Mouse (Mus musculus) C2C12 (cell line): ENCODE measurements around the gene Ahdc1. TPM values are rescaled to one million over a fixed set of nuclear protein-coding genes. Genes with fewer than 3 reads are reported as not detected.

Experiments used
- H3K27me3 ChIP-seq: one replicate; pipeline ENCODE4 v1.6.1; 2011; ENCODE audit not compliant: control insufficient read depth, insufficient read depth, insufficient read length
- H3K36me3 ChIP-seq: one replicate; pipeline ENCODE4 v1.6.1; 2011; ENCODE audit not compliant: control insufficient read depth, insufficient read depth
- H3K4me3 ChIP-seq: one replicate; pipeline ENCODE4 v1.5.1; 2011; ENCODE audit warnings: mild to moderate bottlenecking, control low read depth; ENCODE audit not compliant: poor library complexity, insufficient read depth, severe bottlenecking
- H3K79me2 ChIP-seq: one replicate; pipeline ENCODE4 v1.6.1; 2011; ENCODE audit not compliant: control insufficient read depth, insufficient read depth
- H3K79me3 ChIP-seq: one replicate; pipeline ENCODE4 v1.6.1; 2011; ENCODE audit warnings: low read depth, control low read depth
- H3ac ChIP-seq: one replicate; pipeline ENCODE3; 2011; ENCODE audit warnings: low read depth; ENCODE audit not compliant: control insufficient read depth, insufficient read length
- CEBPB ChIP-seq: IDR thresholded peaks from one replicate; pipeline ENCODE4 v1.6.1; 2011; ENCODE audit warnings: low read depth, mild to moderate bottlenecking, control low read depth, moderate library complexity
- CTCF ChIP-seq: IDR thresholded peaks from one replicate; pipeline ENCODE4 v1.5.1; 2011; ENCODE audit not compliant: control insufficient read depth, insufficient read depth, insufficient read length
- FOSL1 ChIP-seq: IDR thresholded peaks from one replicate; pipeline ENCODE4 v1.8.0; 2011; ENCODE audit warnings: mild to moderate bottlenecking, low read length; ENCODE audit not compliant: poor library complexity, insufficient read depth, severe bottlenecking
- MAX ChIP-seq: IDR thresholded peaks from one replicate; pipeline ENCODE4 v1.6.1; 2011; ENCODE audit warnings: mild to moderate bottlenecking, control low read depth
- MYOD1 ChIP-seq: IDR thresholded peaks from one replicate; pipeline ENCODE4 v1.6.1; 2011; ENCODE audit warnings: low read depth; ENCODE audit not compliant: control insufficient read depth, insufficient read length
- MYOG ChIP-seq: IDR thresholded peaks from one replicate; pipeline ENCODE4 v1.6.1; 2011; ENCODE audit not compliant: control insufficient read depth, insufficient read length; ENCODE audit errors: extremely low read depth
- USF1 ChIP-seq: IDR thresholded peaks from one replicate; pipeline ENCODE4 v1.6.1; 2011; ENCODE audit warnings: low read depth, mild to moderate bottlenecking, control low read depth, moderate library complexity
- polyA plus RNA-seq: library from polyadenylated mRNA; unstranded; fragments of >200 nt; fragmentation: generic; extraction: Trizol; gene quantifications from one replicate; pipeline ENCODE4 v1.2.1, GENCODE M21; 2012; ENCODE audit warnings: missing spikeins

Gene Ahdc1
- polyA plus RNA-seq, 1 experiment: 27.9 TPM

DNA sequence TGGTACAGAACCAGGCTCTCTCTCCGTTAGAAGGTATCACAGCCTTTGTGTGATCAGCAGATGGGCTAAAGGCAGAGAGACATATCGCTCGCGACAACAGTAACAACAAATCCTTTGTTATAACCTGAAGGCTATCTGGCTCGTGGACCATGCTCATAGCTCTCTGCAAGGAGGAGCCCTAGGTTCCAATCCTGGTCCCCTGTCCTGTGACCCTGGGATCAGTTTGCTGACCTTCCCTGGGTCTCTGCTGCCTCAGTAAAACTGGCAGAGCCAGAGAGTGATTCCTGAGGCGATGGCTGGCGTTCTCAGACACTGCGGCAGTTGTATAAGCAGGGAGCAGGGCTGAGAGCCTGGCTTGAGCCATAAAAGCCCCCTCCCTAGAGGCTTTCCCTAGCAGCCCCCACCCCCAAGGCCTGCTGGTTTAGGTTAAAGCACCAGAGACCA is 79.2 kb downstream of the Ahdc1 start:
- TF ChIP-seq MYOG: no peak
- no peak for TF ChIP-seq CTCF
- TF ChIP-seq MAX: no peak
- no peak for TF ChIP-seq MYOD1
- TF ChIP-seq FOSL1: no peak
- no peak for TF ChIP-seq CEBPB
- TF ChIP-seq USF1: no peak
- H3K4me3 ChIP-seq: no peak overlapping the region
- H3ac ChIP-seq: no peak overlapping the region
- H3K79me2 ChIP-seq: no peaks in the 10 kb centered on the region
- no peaks in the 10 kb centered on the region for H3K27me3 ChIP-seq
- H3K79me3 ChIP-seq: no peaks in the 10 kb centered on the region
- no peaks in the 10 kb centered on the region for H3K36me3 ChIP-seq

DNA sequence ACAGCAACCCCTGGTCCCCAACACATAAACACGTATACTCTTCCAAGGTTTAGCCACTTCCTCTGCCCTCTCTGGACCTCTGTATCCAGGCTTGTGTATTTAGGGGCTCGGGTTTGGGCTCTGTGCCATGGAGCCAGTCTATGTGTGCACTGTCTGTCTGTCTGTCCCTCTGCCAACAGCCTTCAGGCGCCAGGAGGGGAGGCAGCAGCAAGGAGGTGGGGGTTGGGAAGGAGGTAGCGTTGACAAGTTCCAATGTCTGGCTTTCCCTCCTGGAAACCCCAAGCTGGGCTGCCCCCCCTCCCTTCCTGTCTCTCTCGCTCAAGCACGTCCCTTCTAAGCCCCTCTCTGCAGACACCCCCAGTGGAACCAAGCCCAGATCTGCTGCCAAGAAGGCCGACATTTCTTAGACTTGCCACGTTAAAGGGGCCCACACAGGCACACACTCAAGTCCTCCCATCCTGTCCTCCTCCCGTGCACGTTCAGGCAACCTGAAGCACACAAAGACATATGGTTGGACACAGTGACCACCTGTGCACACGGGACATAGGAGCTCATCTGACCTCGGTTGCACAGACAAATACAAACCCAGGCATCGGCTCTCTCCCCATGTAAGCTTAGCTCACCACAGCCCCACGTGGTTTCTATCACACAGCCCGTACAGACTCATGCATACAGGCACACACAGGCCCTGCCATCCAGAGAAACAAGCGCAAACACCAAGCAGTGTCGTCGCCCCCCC is 79.8 kb downstream of the Ahdc1 start:
- no peak for TF ChIP-seq USF1
- TF ChIP-seq MAX: no peak
- TF ChIP-seq FOSL1: no peak
- no peak for TF ChIP-seq MYOD1
- TF ChIP-seq CTCF: no peak
- TF ChIP-seq MYOG: no peak
- TF ChIP-seq CEBPB: no peak
- Histone ChIP-seq H3K4me3 (no peak overlapping the region), H3K79me3 (no peaks in the 10 kb centered on the region), H3K27me3 (no peaks in the 10 kb centered on the region), H3K36me3 (no peaks in the 10 kb centered on the region), H3K79me2 (no peaks in the 10 kb centered on the region), H3ac (no peak overlapping the region)

DNA sequence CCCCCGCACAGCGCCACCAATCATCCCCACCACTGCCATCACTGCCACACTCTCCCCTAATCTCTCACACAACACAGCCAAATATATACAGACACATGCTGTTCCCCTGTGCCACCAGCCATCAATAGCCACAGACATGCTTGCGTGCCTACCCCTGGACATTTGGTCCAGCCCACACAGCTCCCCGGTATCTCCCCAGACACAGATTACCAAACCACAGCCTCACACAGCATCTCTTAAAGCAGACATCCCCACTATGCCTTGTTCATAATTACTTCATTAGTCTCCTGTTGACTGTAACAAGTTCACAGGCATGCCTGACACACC is 80.4 kb downstream of the Ahdc1 start:
- Histone ChIP-seq H3K36me3 (no peaks in the 10 kb centered on the region), H3K79me3 (no peaks in the 10 kb centered on the region), H3ac (no peak overlapping the region), H3K79me2 (no peaks in the 10 kb centered on the region), H3K27me3 (no peaks in the 10 kb centered on the region), H3K4me3 (no peak overlapping the region)
- TF ChIP-seq CTCF (no peak), CEBPB (no peak), MYOG (no peak), FOSL1 (no peak)

DNA sequence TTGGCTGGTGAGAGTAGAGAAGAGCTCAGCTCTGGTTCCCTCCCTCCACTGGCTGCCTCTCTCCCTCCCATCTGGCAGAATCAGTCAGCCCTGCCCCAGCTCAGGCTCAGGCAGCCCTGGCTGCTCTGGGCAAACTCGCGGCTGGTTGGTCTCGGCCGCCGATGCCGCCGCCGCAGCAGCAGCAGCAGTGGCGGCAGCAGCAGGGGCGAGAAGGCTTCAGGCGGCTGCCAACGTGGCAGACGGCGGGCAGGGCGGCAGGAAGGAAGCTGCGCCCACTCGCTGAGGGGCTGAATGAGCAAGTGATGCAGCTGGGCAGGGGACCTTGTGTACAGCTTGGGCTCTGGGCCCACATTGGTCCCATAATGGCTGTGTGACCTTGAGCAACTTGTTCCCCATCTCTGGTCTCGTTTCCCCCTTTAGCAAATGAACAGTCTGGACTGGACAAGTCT is 81.4 kb downstream of the Ahdc1 start:
- H3K36me3 ChIP-seq: no peaks in the 10 kb centered on the region
- no peaks in the 10 kb centered on the region for H3K79me3 ChIP-seq
- H3K4me3 ChIP-seq: no peak overlapping the region
- TF ChIP-seq CTCF: no peak
- TF ChIP-seq MAX: no peak
- TF ChIP-seq MYOG: no peak
- TF ChIP-seq CEBPB: no peak
- H3K79me2 ChIP-seq: no peaks in the 10 kb centered on the region
- H3ac ChIP-seq: peak overlapping the region; percentile 3
- no peaks in the 10 kb centered on the region for H3K27me3 ChIP-seq

DNA sequence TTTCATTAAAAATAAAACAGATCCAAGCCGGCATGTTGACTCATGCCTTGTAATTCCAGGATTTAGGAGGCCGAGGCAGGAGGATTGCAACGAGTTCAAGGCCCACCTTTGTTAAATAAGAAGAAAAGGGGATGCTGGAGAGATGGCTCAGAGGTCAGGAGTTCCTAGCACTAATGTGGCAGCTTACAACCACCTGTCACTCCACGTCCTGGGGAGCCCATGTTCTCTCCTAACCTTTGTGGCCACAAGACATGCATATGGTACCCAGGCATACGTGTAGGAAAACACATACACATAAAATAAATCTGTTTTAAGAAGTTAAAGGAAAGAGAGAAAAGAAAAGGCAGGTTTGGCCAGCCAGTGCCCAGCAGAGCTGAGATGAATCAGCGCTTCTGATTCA is 82.0 kb downstream of the Ahdc1 start:
- no peaks in the 10 kb centered on the region for H3K27me3 ChIP-seq
- no peak for TF ChIP-seq MAX
- TF ChIP-seq MYOD1: no peak
- TF ChIP-seq CTCF: no peak
- no peak for TF ChIP-seq USF1
- TF ChIP-seq FOSL1: no peak
- no peak for TF ChIP-seq CEBPB
- no peak for TF ChIP-seq MYOG
- H3K79me3 ChIP-seq: no peaks in the 10 kb centered on the region
- H3ac ChIP-seq: no peak overlapping the region
- H3K36me3 ChIP-seq: no peaks in the 10 kb centered on the region
- H3K79me2 ChIP-seq: no peaks in the 10 kb centered on the region
- H3K4me3 ChIP-seq: no peak overlapping the region

DNA sequence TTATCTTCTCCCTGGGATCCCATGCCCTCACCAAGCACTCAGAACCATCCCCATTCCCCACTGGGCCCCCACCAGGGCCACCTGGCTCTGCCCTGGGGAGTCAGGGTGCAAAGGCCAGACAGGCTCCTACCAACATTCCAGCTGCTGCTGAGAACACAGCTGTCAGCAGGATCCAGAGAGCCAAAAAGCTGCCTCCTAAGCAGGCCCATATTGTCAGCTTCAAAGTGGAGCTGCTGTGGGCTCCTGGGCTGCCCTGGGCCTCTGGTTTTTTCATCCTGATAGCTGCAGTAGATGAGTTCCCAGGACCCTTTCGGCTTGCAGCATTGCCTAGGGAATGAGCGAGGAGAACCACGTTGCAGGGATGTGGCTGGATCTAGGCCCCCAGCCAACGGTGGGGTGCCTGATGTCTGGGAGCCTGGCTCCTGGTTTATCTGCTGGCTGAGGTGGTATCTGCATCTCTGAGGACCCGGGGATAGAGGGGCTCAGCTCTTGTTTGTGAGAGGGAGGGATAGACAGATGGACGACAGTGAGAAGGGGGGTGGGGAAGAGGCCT is 82.5 kb downstream of the Ahdc1 start:
- Histone ChIP-seq H3K4me3 (no peak overlapping the region), H3K36me3 (no peaks in the 10 kb centered on the region), H3K79me3 (no peaks in the 10 kb centered on the region), H3ac (no peak overlapping the region), H3K27me3 (no peaks in the 10 kb centered on the region), H3K79me2 (no peaks in the 10 kb centered on the region)
- TF ChIP-seq CTCF (no peak), MYOD1 (peak; percentile 38), CEBPB (no peak), FOSL1 (no peak)
